Mouse (Mus musculus) embryonic facial prominence, embryonic 14.5 days (tissue): ENCODE data around the gene Pdss2. TPM values are rescaled to one million over a fixed set of nuclear protein-coding genes. Genes with fewer than 3 reads are reported as not detected.
A peak's percentile ranks its signal among the peaks of the same experiment; 100 is the strongest.

ENCODE experiments used
- ATAC-seq: fragments of 200-750 bp; cut with Nextera tagmentation; 2 replicates; pipeline ENCODE4 v1.8.0; 2017; ENCODE audit warnings: low read depth, moderate number of reproducible peaks, moderate TSS enrichment
- DNase-seq: peaks from one replicate; pipeline ENCODE4 v3.0.0-alpha.2; 2015; ENCODE audit warnings: low spot score
- H3K27ac ChIP-seq: fragments of 300-500 bp; sonication (generic); replicated peaks from 2 replicates; pipeline ENCODE4 v1.5.1; 2014; ENCODE audit warnings: low read depth, mild to moderate bottlenecking, low read length, moderate library complexity
- H3K27me3 ChIP-seq: fragments of 300-500 bp; sonication (generic); replicated peaks from 2 replicates; pipeline ENCODE4 v1.6.1; 2014; ENCODE audit warnings: low read length; ENCODE audit not compliant: control insufficient read depth, insufficient read depth
- H3K36me3 ChIP-seq: fragments of 300-500 bp; sonication (generic); 2 replicates; pipeline ENCODE4 v1.6.1; 2014; ENCODE audit warnings: low read length, mixed read lengths; ENCODE audit not compliant: control insufficient read depth, insufficient read depth
- H3K4me1 ChIP-seq: fragments of 300-500 bp; sonication (generic); 2 replicates; pipeline ENCODE4 v1.6.1; 2014; ENCODE audit warnings: antibody characterized with exemption, low read length; ENCODE audit not compliant: control insufficient read depth, insufficient read depth
- H3K4me2 ChIP-seq: fragments of 300-500 bp; sonication (generic); 2 replicates; pipeline ENCODE4 v1.6.1; 2014; ENCODE audit warnings: low read depth, mild to moderate bottlenecking, low read length, moderate library complexity, mixed read lengths
- H3K4me3 ChIP-seq: fragments of 300-500 bp; sonication (generic); 2 replicates; pipeline ENCODE4 v1.5.1; 2014; ENCODE audit warnings: low read depth, mild to moderate bottlenecking, low read length
- H3K9ac ChIP-seq: fragments of 300-500 bp; sonication (generic); 2 replicates; pipeline ENCODE4 v1.6.1; 2014; ENCODE audit warnings: low read depth, mild to moderate bottlenecking, low read length, moderate library complexity, mixed read lengths
- H3K9me3 ChIP-seq: fragments of 300-500 bp; sonication (generic); 2 replicates; pipeline ENCODE4 v1.6.1; 2016; ENCODE audit warnings: low read length; ENCODE audit not compliant: control insufficient read depth
- WGBS: fragments of 180-500 bp; shearing (Covaris S2); extraction: QIAGEN DNeasy Blood & Tissue Kit; methylation state at CpG from one replicate; pipeline ENCODE4 v1.1.7; 2014; 5-methylcytosine and 5-hydroxymethylcytosine counted together
- polyA plus RNA-seq: library from polyadenylated mRNA; unstranded; fragments of >200 nt; fragmentation: Nextera tagmentation; extraction: Ambion mirVana; gene quantifications from 2 replicates; pipeline ENCODE4 v1.2.1, GENCODE M21; 2014

Pdss2 gene
- polyA plus RNA-seq, 1 experiment from 2014 or later: 9.5 TPM

- ATAC-seq: no peak
- Histone ChIP-seq H3K27me3 (no peaks in the 10 kb centered on the region), H3K4me2 (no peak overlapping the region), H3K9ac (no peak overlapping the region), H3K36me3 (no peaks in the 10 kb centered on the region), H3K4me3 (no peak overlapping the region), H3K4me1 (peaks cover 5% of the 10 kb centered on the region; the same call in 1 of the 2 replicates), H3K27ac (no peak overlapping the region), H3K9me3 (no peaks in the 10 kb centered on the region)
- WGBS: 75% methylated on average over 1 of the region's 1 CpGs
- DNase-seq: no peak
These were observed 232.9 kb downstream of the Pdss2 start for GRCm38 (mm10) chr10:43454219-43454618.

- Histone ChIP-seq H3K27me3 (no peaks in the 10 kb centered on the region), H3K4me1 (peaks cover 5% of the 10 kb centered on the region; the same call in 1 of the 2 replicates)
- WGBS: 84% methylated on average over 3 of the region's 3 CpGs
These were observed 233.4 kb downstream of the Pdss2 start for GRCm38 (mm10) chr10:43454671-43455070.

GRCm38 (mm10) chr10:43462821-43463220 lies 241.5 kb downstream of the Pdss2 start:
- H3K4me3 ChIP-seq: no peak overlapping the region
- H3K9ac ChIP-seq: no peak overlapping the region
- DNase-seq (no peak), ATAC-seq (no peak)
- no peak overlapping the region for H3K4me2 ChIP-seq
- H3K4me1 ChIP-seq: no peaks in the 10 kb centered on the region
- no peaks in the 10 kb centered on the region for H3K9me3 ChIP-seq
- 80% methylated on average over 5 of the region's 5 CpGs for WGBS
- H3K27ac ChIP-seq: no peak overlapping the region
- H3K27me3 ChIP-seq: no peaks in the 10 kb centered on the region
- no peaks in the 10 kb centered on the region for H3K36me3 ChIP-seq

More at GRCm38 (mm10) chr10:43454671-43455070, 233.4 kb downstream of the Pdss2 start:
- Histone ChIP-seq H3K36me3 (no peaks in the 10 kb centered on the region), H3K9me3 (no peaks in the 10 kb centered on the region), H3K9ac (no peak overlapping the region), H3K4me3 (no peak overlapping the region), H3K27ac (no peak overlapping the region), H3K4me2 (no peak overlapping the region)
- DNase-seq (no peak), ATAC-seq (no peak)

- 47% methylated on average over 3 of the region's 3 CpGs for WGBS
- Histone ChIP-seq H3K4me3 (no peak overlapping the region), H3K27me3 (no peaks in the 10 kb centered on the region), H3K4me2 (no peak overlapping the region), H3K9ac (no peak overlapping the region), H3K9me3 (no peaks in the 10 kb centered on the region), H3K4me1 (no peaks in the 10 kb centered on the region), H3K27ac (no peak overlapping the region), H3K36me3 (no peaks in the 10 kb centered on the region)
- ATAC-seq (no peak), DNase-seq (no peak)
These were observed 241.9 kb downstream of the Pdss2 start for GRCm38 (mm10) chr10:43463227-43463626.

- no peak for ATAC-seq
- H3K36me3 ChIP-seq: no peaks in the 10 kb centered on the region
- H3K4me3 ChIP-seq: no peak overlapping the region
- WGBS: 96% methylated on average over 2 of the region's 2 CpGs
- H3K27me3 ChIP-seq: no peaks in the 10 kb centered on the region
- H3K9me3 ChIP-seq: no peaks in the 10 kb centered on the region
- DNase-seq: no peak
- no peak overlapping the region for H3K27ac ChIP-seq
- H3K9ac ChIP-seq: no peak overlapping the region
- no peak overlapping the region for H3K4me2 ChIP-seq
- no peaks in the 10 kb centered on the region for H3K4me1 ChIP-seq
These were observed 244.9 kb downstream of the Pdss2 start for GRCm38 (mm10) chr10:43466223-43466622.

GRCm38 (mm10) chr10:43467659-43468058 lies 246.4 kb downstream of the Pdss2 start:
- no peak overlapping the region for H3K27ac ChIP-seq
- H3K9me3 ChIP-seq: no peaks in the 10 kb centered on the region
- no peaks in the 10 kb centered on the region for H3K36me3 ChIP-seq
- no peak overlapping the region for H3K4me3 ChIP-seq
- H3K9ac ChIP-seq: no peak overlapping the region
- no peaks in the 10 kb centered on the region for H3K4me1 ChIP-seq
- no peak for DNase-seq
- H3K4me2 ChIP-seq: peak overlapping the region; percentile 26; the same call in 1 of the 2 replicates
- WGBS: 37% methylated on average over 13 of the region's 13 CpGs
- no peaks in the 10 kb centered on the region for H3K27me3 ChIP-seq
- no peak for ATAC-seq

- Histone ChIP-seq H3K27me3 (no peaks in the 10 kb centered on the region), H3K27ac (no peak overlapping the region), H3K36me3 (no peaks in the 10 kb centered on the region), H3K4me3 (no peak overlapping the region), H3K4me2 (no peak overlapping the region), H3K9ac (no peak overlapping the region), H3K9me3 (no peaks in the 10 kb centered on the region), H3K4me1 (no peaks in the 10 kb centered on the region)
- 94% methylated on average over 6 of the region's 6 CpGs for WGBS
- no peak for DNase-seq
- ATAC-seq: no peak
These were observed 247.0 kb downstream of the Pdss2 start for GRCm38 (mm10) chr10:43468293-43468692.

- Histone ChIP-seq H3K9ac (no peak overlapping the region), H3K27me3 (no peaks in the 10 kb centered on the region), H3K4me3 (no peak overlapping the region), H3K4me1 (peaks cover 8% of the 10 kb centered on the region; the same call in 1 of the 2 replicates), H3K9me3 (no peaks in the 10 kb centered on the region), H3K36me3 (no peaks in the 10 kb centered on the region), H3K27ac (no peak overlapping the region), H3K4me2 (no peak overlapping the region)
- DNase-seq: no peak
- WGBS: 51% methylated on average over 4 of the region's 4 CpGs
- no peak for ATAC-seq
These were observed 254.1 kb downstream of the Pdss2 start for GRCm38 (mm10) chr10:43475376-43475775.

GRCm38 (mm10) chr10:43477459-43477858 lies 256.2 kb downstream of the Pdss2 start:
- H3K27me3 ChIP-seq: no peaks in the 10 kb centered on the region
- no peak for ATAC-seq
- H3K36me3 ChIP-seq: no peaks in the 10 kb centered on the region
- peak overlapping the region; percentile 70 for H3K4me3 ChIP-seq
- 11% methylated on average over 9 of the region's 9 CpGs for WGBS
- no peaks in the 10 kb centered on the region for H3K9me3 ChIP-seq
- peak; percentile 26 for DNase-seq
- no peak overlapping the region for H3K27ac ChIP-seq
- H3K9ac ChIP-seq: peak overlapping the region; percentile 90
- H3K4me2 ChIP-seq: peak overlapping the region; percentile 83
- peaks cover 17% of the 10 kb centered on the region for H3K4me1 ChIP-seq
